Mouse (Mus musculus): ENCODE results near the gene Fancc. TPM values are rescaled to one million over a fixed set of nuclear protein-coding genes. Genes with fewer than 3 reads are reported as not detected.

Fancc gene
- polyA plus RNA-seq, 1 experiment from 2014 or later: 21.8 TPM

GRCm38 (mm10) chr13:63529602-63530370 is 32.7 kb upstream of the Fancc start:
- Histone ChIP-seq H3K27me3 (no peaks in the 10 kb centered on the region), H3K4me3 (no peak overlapping the region), H3K27ac (no peak overlapping the region), H3K4me1 (peaks cover 59% of the 10 kb centered on the region), H3K4me2 (no peak overlapping the region), H3K9ac (no peak overlapping the region), H3K9me3 (no peaks in the 10 kb centered on the region), H3K36me3 (peaks cover 66% of the 10 kb centered on the region)
- 36% methylated on average over 3 of the region's 3 CpGs for WGBS
- ATAC-seq (ENCODE audit: insufficient number of reproducible peaks, low FRiP score, low TSS enrichment, low read depth): no peak

- Histone ChIP-seq H3K4me2 (no peak overlapping the region), H3K36me3 (peaks cover 67% of the 10 kb centered on the region), H3K9ac (no peak overlapping the region)
Observed at GRCm38 (mm10) chr13:63528852-63529251, 31.8 kb upstream of the Fancc start.

GRCm38 (mm10) chr13:63528164-63528675 is 31.1 kb upstream of the Fancc start:
- no peak overlapping the region for H3K4me3 ChIP-seq
- H3K4me1 ChIP-seq: peaks cover 72% of the 10 kb centered on the region
- H3K9me3 ChIP-seq: no peaks in the 10 kb centered on the region
- H3K27me3 ChIP-seq: no peaks in the 10 kb centered on the region
- H3K36me3 ChIP-seq: peaks cover 61% of the 10 kb centered on the region
- H3K4me2 ChIP-seq: peak overlapping the region; percentile 14; the same call in 1 of the 2 replicates
- peak overlapping the region; percentile 59 for H3K27ac ChIP-seq
- no peak overlapping the region for H3K9ac ChIP-seq
- WGBS: 4% methylated on average over 5 of the region's 5 CpGs
- ATAC-seq (ENCODE audit: insufficient number of reproducible peaks, low FRiP score, low TSS enrichment, low read depth): peak; percentile 83

More at GRCm38 (mm10) chr13:63528852-63529251, 31.8 kb upstream of the Fancc start:
- Histone ChIP-seq H3K27me3 (no peaks in the 10 kb centered on the region), H3K4me3 (no peak overlapping the region), H3K4me1 (peaks cover 68% of the 10 kb centered on the region), H3K9me3 (no peaks in the 10 kb centered on the region), H3K27ac (peak overlapping the region; percentile 59)
- ATAC-seq (ENCODE audit: insufficient number of reproducible peaks, low FRiP score, low TSS enrichment, low read depth): no peak
- WGBS: 6% methylated on average over 2 of the region's 2 CpGs

GRCm38 (mm10) chr13:63525571-63526197 is 28.6 kb upstream of the Fancc start:
- Histone ChIP-seq H3K4me1 (peaks cover 74% of the 10 kb centered on the region), H3K4me2 (no peak overlapping the region), H3K27ac (no peak overlapping the region; the same call in none of the 2 replicates), H3K9ac (no peak overlapping the region), H3K4me3 (no peak overlapping the region), H3K9me3 (no peaks in the 10 kb centered on the region), H3K36me3 (peaks cover 53% of the 10 kb centered on the region), H3K27me3 (no peaks in the 10 kb centered on the region)
- WGBS: 28% methylated on average over 11 of the region's 11 CpGs
- ATAC-seq (ENCODE audit: insufficient number of reproducible peaks, low FRiP score, low TSS enrichment, low read depth): no peak

GRCm38 (mm10) chr13:63524608-63525570 is 27.8 kb upstream of the Fancc start:
- H3K4me2 ChIP-seq: no peak overlapping the region
- H3K4me3 ChIP-seq: no peak overlapping the region
- no peaks in the 10 kb centered on the region for H3K9me3 ChIP-seq
- H3K27me3 ChIP-seq: no peaks in the 10 kb centered on the region
- 34% methylated on average over 25 of the region's 25 CpGs for WGBS
- H3K4me1 ChIP-seq: peaks cover 66% of the 10 kb centered on the region
- peaks cover 54% of the 10 kb centered on the region for H3K36me3 ChIP-seq
- peak overlapping the region; percentile 24; the same call in 1 of the 2 replicates for H3K27ac ChIP-seq
- no peak overlapping the region for H3K9ac ChIP-seq
- no peak for ATAC-seq (ENCODE audit: insufficient number of reproducible peaks, low FRiP score, low TSS enrichment, low read depth)

GRCm38 (mm10) chr13:63524061-63524460 is 27.0 kb upstream of the Fancc start:
- H3K4me3 ChIP-seq: no peak overlapping the region
- peaks cover 60% of the 10 kb centered on the region for H3K4me1 ChIP-seq
- peaks cover 57% of the 10 kb centered on the region for H3K36me3 ChIP-seq
- ATAC-seq (ENCODE audit: insufficient number of reproducible peaks, low FRiP score, low TSS enrichment, low read depth): no peak
- no peak overlapping the region for H3K4me2 ChIP-seq
- H3K27ac ChIP-seq: peak overlapping the region; percentile 22; the same call in 1 of the 2 replicates
- no peak overlapping the region for H3K9ac ChIP-seq
- no peaks in the 10 kb centered on the region for H3K27me3 ChIP-seq
- 46% methylated on average over 2 of the region's 2 CpGs for WGBS
- no peaks in the 10 kb centered on the region for H3K9me3 ChIP-seq

GRCm38 (mm10) chr13:63522832-63523231 is 25.8 kb upstream of the Fancc start:
- Histone ChIP-seq H3K9me3 (no peaks in the 10 kb centered on the region), H3K4me1 (peaks cover 48% of the 10 kb centered on the region), H3K27ac (no peak overlapping the region), H3K4me2 (no peak overlapping the region), H3K27me3 (no peaks in the 10 kb centered on the region), H3K9ac (no peak overlapping the region), H3K4me3 (no peak overlapping the region), H3K36me3 (peaks cover 69% of the 10 kb centered on the region)
- WGBS: 36% methylated on average over 10 of the region's 10 CpGs
- no peak for ATAC-seq (ENCODE audit: insufficient number of reproducible peaks, low FRiP score, low TSS enrichment, low read depth)

GRCm38 (mm10) chr13:63520110-63520509 is 23.0 kb upstream of the Fancc start:
- no peaks in the 10 kb centered on the region for H3K9me3 ChIP-seq
- peaks cover 24% of the 10 kb centered on the region for H3K4me1 ChIP-seq
- H3K4me2 ChIP-seq: no peak overlapping the region
- peaks cover 79% of the 10 kb centered on the region for H3K36me3 ChIP-seq
- H3K27me3 ChIP-seq: no peaks in the 10 kb centered on the region
- no peak overlapping the region for H3K27ac ChIP-seq
- no peak for ATAC-seq (ENCODE audit: insufficient number of reproducible peaks, low FRiP score, low TSS enrichment, low read depth)
- WGBS: 85% methylated on average over 6 of the region's 6 CpGs
- H3K4me3 ChIP-seq: no peak overlapping the region
- no peak overlapping the region for H3K9ac ChIP-seq

- peaks cover 7% of the 10 kb centered on the region; the same call in 1 of the 2 replicates for H3K4me1 ChIP-seq
- no peaks in the 10 kb centered on the region for H3K27me3 ChIP-seq
- no peak for ATAC-seq (ENCODE audit: insufficient number of reproducible peaks, low FRiP score, low TSS enrichment, low read depth)
- H3K9me3 ChIP-seq: no peaks in the 10 kb centered on the region
- H3K36me3 ChIP-seq: peaks cover 93% of the 10 kb centered on the region
- no peak overlapping the region for H3K4me3 ChIP-seq
- no peak overlapping the region for H3K9ac ChIP-seq
- no peak overlapping the region for H3K27ac ChIP-seq
- no peak overlapping the region for H3K4me2 ChIP-seq
- 23% methylated on average over 2 of the region's 2 CpGs for WGBS
Observed at GRCm38 (mm10) chr13:63516535-63516934, 19.5 kb upstream of the Fancc start.

- Histone ChIP-seq H3K4me2 (no peak overlapping the region), H3K36me3 (peaks cover 96% of the 10 kb centered on the region), H3K9ac (no peak overlapping the region), H3K27me3 (no peaks in the 10 kb centered on the region), H3K4me1 (peaks cover 10% of the 10 kb centered on the region; the same call in 1 of the 2 replicates), H3K9me3 (no peaks in the 10 kb centered on the region), H3K27ac (no peak overlapping the region), H3K4me3 (no peak overlapping the region)
- WGBS: 57% methylated on average over 5 of the region's 5 CpGs
- no peak for ATAC-seq (ENCODE audit: insufficient number of reproducible peaks, low FRiP score, low TSS enrichment, low read depth)
Observed at GRCm38 (mm10) chr13:63515542-63515941, 18.5 kb upstream of the Fancc start.

- Histone ChIP-seq H3K9me3 (no peaks in the 10 kb centered on the region), H3K4me3 (no peak overlapping the region), H3K36me3 (peaks cover 96% of the 10 kb centered on the region), H3K9ac (no peak overlapping the region), H3K4me1 (peaks cover 10% of the 10 kb centered on the region; the same call in 1 of the 2 replicates), H3K27me3 (no peaks in the 10 kb centered on the region), H3K4me2 (no peak overlapping the region), H3K27ac (no peak overlapping the region)
- ATAC-seq (ENCODE audit: insufficient number of reproducible peaks, low FRiP score, low TSS enrichment, low read depth): no peak
- 68% methylated on average over 8 of the region's 8 CpGs for WGBS
Observed at GRCm38 (mm10) chr13:63514931-63515360, 17.9 kb upstream of the Fancc start.
